Mouse (Mus musculus) NIH3T3 (cell line): Measurements from ENCODE around the gene Gm37240.

Source experiments
- DNase-seq: peaks from one replicate; pipeline ENCODE4 v3.0.0-alpha.2; 2012; ENCODE audit warnings: low read depth

Gene Gm37240

GRCm38 (mm10) chr3:84516163-84516562 is 1371.2 kb downstream of the Gm37240 start:
- DNase-seq: no peak

- no peak for DNase-seq
These were observed 1374.4 kb downstream of the Gm37240 start for GRCm38 (mm10) chr3:84512774-84513515.

GRCm38 (mm10) chr3:84505193-84505592 is 1382.1 kb downstream of the Gm37240 start:
- no peak for DNase-seq

GRCm38 (mm10) chr3:84504291-84504690 is 1383.0 kb downstream of the Gm37240 start:
- DNase-seq: no peak

GRCm38 (mm10) chr3:84502101-84502500 is 1385.2 kb downstream of the Gm37240 start:
- peak; percentile 70 for DNase-seq

GRCm38 (mm10) chr3:84500491-84500890 is 1386.8 kb downstream of the Gm37240 start:
- DNase-seq: no peak

- DNase-seq: no peak
These were observed 1389.6 kb downstream of the Gm37240 start for GRCm38 (mm10) chr3:84497718-84498117.

- no peak for DNase-seq
These were observed 1394.7 kb downstream of the Gm37240 start for GRCm38 (mm10) chr3:84492657-84493056.

GRCm38 (mm10) chr3:84492148-84492547 is 1395.2 kb downstream of the Gm37240 start:
- DNase-seq: no peak

- no peak for DNase-seq
These were observed 1398.6 kb downstream of the Gm37240 start for GRCm38 (mm10) chr3:84488716-84489115.

- no peak for DNase-seq
These were observed 1402.4 kb downstream of the Gm37240 start for GRCm38 (mm10) chr3:84484891-84485290.

- DNase-seq: no peak
These were observed 1403.0 kb downstream of the Gm37240 start for GRCm38 (mm10) chr3:84484333-84484732.

- DNase-seq: no peak
These were observed 1405.2 kb downstream of the Gm37240 start for GRCm38 (mm10) chr3:84482121-84482520.

- DNase-seq: peak; percentile 84
These were observed 1406.2 kb downstream of the Gm37240 start for GRCm38 (mm10) chr3:84481104-84481503.

GRCm38 (mm10) chr3:84480006-84480897 is 1407.1 kb downstream of the Gm37240 start, which contains the start of gene Fhdc1:
Gene Fhdc1 (minus strand): TSS chr3:84480429.
- peak; percentile 68 for DNase-seq

GRCm38 (mm10) chr3:84479293-84480005 is 1407.9 kb downstream of the Gm37240 start:
- DNase-seq: peak; percentile 76

- no peak for DNase-seq
These were observed 1408.4 kb downstream of the Gm37240 start for GRCm38 (mm10) chr3:84478896-84479292.

GRCm38 (mm10) chr3:84478195-84478594 is 1409.1 kb downstream of the Gm37240 start:
- no peak for DNase-seq

GRCm38 (mm10) chr3:84477498-84477897 is 1409.8 kb downstream of the Gm37240 start:
- DNase-seq: no peak

- no peak for DNase-seq
These were observed 1412.1 kb downstream of the Gm37240 start for GRCm38 (mm10) chr3:84474981-84475775.

GRCm38 (mm10) chr3:84474398-84474797 is 1412.9 kb downstream of the Gm37240 start:
- DNase-seq: no peak
